Comparison of ENCODE assay signal across 41 mouse cellular contexts in genomic region chr15:98378209-98378608, GRCm38 (mm10). TPM values are rescaled to one million over a fixed set of nuclear protein-coding genes. Genes with fewer than 3 reads are reported as not detected.
"Had no signal": no experiment of that assay in that cellular context is flagged by ENCODE, and none has a peak within 500 bp of the region (broad histone marks: within the 10 kb centered on the region; RNA-seq: fewer than 3 reads in every experiment).

No protein-coding gene starts in this region.

- DNase-seq: gastrocnemius, postnatal 14 days; gastrocnemius, postnatal 36 days; heart, adult 2 months; heart, postnatal 10 days; kidney, adult 11 months; kidney, adult 2 months; kidney, adult 9 months; kidney, postnatal 14 days; kidney, postnatal 36 days; layer of hippocampus, adult 9-11 months; layer of hippocampus, postnatal 36 days; left cerebral cortex, postnatal 4 days had no signal

- H3K4me1 ChIP-seq: heart, embryonic 12.5 days; hindbrain, embryonic 13.5 days; hindbrain, embryonic 15.5 days; kidney, embryonic 15.5 days; limb, embryonic 13.5 days; limb, embryonic 15.5 days; liver, embryonic 12.5 days had no signal

- H3K9me3 ChIP-seq: heart, embryonic 12.5 days; hindbrain, embryonic 13.5 days; hindbrain, embryonic 15.5 days; kidney, embryonic 15.5 days; limb, embryonic 13.5 days; limb, embryonic 15.5 days; liver, embryonic 12.5 days had no signal

- H3K36me3 ChIP-seq: heart, embryonic 12.5 days; hindbrain, embryonic 13.5 days; hindbrain, embryonic 15.5 days; kidney, embryonic 15.5 days; limb, embryonic 13.5 days; limb, embryonic 15.5 days; liver, embryonic 12.5 days had no signal

- H3K27me3 ChIP-seq: heart, embryonic 12.5 days; hindbrain, embryonic 13.5 days; hindbrain, embryonic 15.5 days; kidney, embryonic 15.5 days; limb, embryonic 13.5 days; limb, embryonic 15.5 days; liver, embryonic 12.5 days had no signal

- H3K27ac ChIP-seq: heart, adult 2 months; hindbrain, embryonic 13.5 days; hindbrain, embryonic 15.5 days; hindbrain, postnatal 0 days; kidney, embryonic 15.5 days; kidney, postnatal 0 days; limb, embryonic 13.5 days; limb, embryonic 15.5 days; liver, embryonic 12.5 days; liver, embryonic 14.5 days had no signal

- H3K4me3 ChIP-seq: heart, adult 2 months; heart, embryonic 12.5 days; hindbrain, embryonic 13.5 days; hindbrain, embryonic 15.5 days; kidney, embryonic 15.5 days; limb, embryonic 13.5 days; limb, embryonic 15.5 days; liver, embryonic 12.5 days had no signal

RNA-seq across cellular contexts. Expression of gene Olfr283, which starts 2.5 kb away (rescaled TPM):
- total RNA-seq: gastrocnemius, adult 18-20 months; gastrocnemius, adult 8-10 months; gastrocnemius, postnatal 14 days; gastrocnemius, postnatal 36 days; heart, adult 2 months; heart, postnatal 10 days; heart, postnatal 25 days; hematopoietic stem cell, adult 5-6 weeks; hindbrain, postnatal 0 days; layer of hippocampus, adult 18-20 months; layer of hippocampus, adult 8-10 months; layer of hippocampus, postnatal 14 days; layer of hippocampus, postnatal 36 days; left cerebral cortex, adult 18-20 months; left cerebral cortex, adult 8-10 months; left cerebral cortex, postnatal 10 days; left cerebral cortex, postnatal 25 days; left cerebral cortex, postnatal 4 days; liver, adult 2 months had no signal
- polyA plus RNA-seq: gonadal fat pad, adult 2 months; heart, adult 2 months; heart, embryonic 12.5 days; heart, embryonic 14.5 days; heart, embryonic 16.5 days; hindbrain, embryonic 11.5 days; hindbrain, embryonic 13.5 days; hindbrain, embryonic 15.5 days; hindbrain, postnatal 0 days; intestine, embryonic 14.5 days; intestine, embryonic 16.5 days; kidney, adult 2 months; kidney, embryonic 15.5 days; kidney, postnatal 0 days; large intestine, adult 2 months; limb, embryonic 13.5 days; limb, embryonic 15.5 days; liver, adult 2 months; liver, embryonic 12.5 days; liver, embryonic 14.5 days had no signal

RNA-seq across cellular contexts. Expression of gene Olfr284, which starts 37.4 kb away (rescaled TPM):
- total RNA-seq: gastrocnemius, adult 18-20 months; gastrocnemius, adult 8-10 months; gastrocnemius, postnatal 14 days; gastrocnemius, postnatal 36 days; heart, adult 2 months; heart, postnatal 10 days; heart, postnatal 25 days; hematopoietic stem cell, adult 5-6 weeks; hindbrain, postnatal 0 days; layer of hippocampus, adult 18-20 months; layer of hippocampus, adult 8-10 months; layer of hippocampus, postnatal 14 days; layer of hippocampus, postnatal 36 days; left cerebral cortex, adult 18-20 months; left cerebral cortex, adult 8-10 months; left cerebral cortex, postnatal 10 days; left cerebral cortex, postnatal 25 days; left cerebral cortex, postnatal 4 days; liver, adult 2 months had no signal
- polyA plus RNA-seq: gonadal fat pad, adult 2 months; heart, adult 2 months; heart, embryonic 12.5 days; heart, embryonic 14.5 days; heart, embryonic 16.5 days; hindbrain, embryonic 11.5 days; hindbrain, embryonic 13.5 days; hindbrain, embryonic 15.5 days; hindbrain, postnatal 0 days; intestine, embryonic 14.5 days; intestine, embryonic 16.5 days; kidney, adult 2 months; kidney, embryonic 15.5 days; kidney, postnatal 0 days; large intestine, adult 2 months; limb, embryonic 13.5 days; limb, embryonic 15.5 days; liver, adult 2 months; liver, embryonic 12.5 days; liver, embryonic 14.5 days had no signal

RNA-seq across cellular contexts. Expression of gene Olfr282, which starts 52.8 kb away (rescaled TPM):
- total RNA-seq: gastrocnemius, adult 18-20 months; gastrocnemius, adult 8-10 months; gastrocnemius, postnatal 14 days; gastrocnemius, postnatal 36 days; heart, adult 2 months; heart, postnatal 10 days; heart, postnatal 25 days; hematopoietic stem cell, adult 5-6 weeks; hindbrain, postnatal 0 days; layer of hippocampus, adult 18-20 months; layer of hippocampus, adult 8-10 months; layer of hippocampus, postnatal 14 days; layer of hippocampus, postnatal 36 days; left cerebral cortex, adult 18-20 months; left cerebral cortex, adult 8-10 months; left cerebral cortex, postnatal 10 days; left cerebral cortex, postnatal 25 days; left cerebral cortex, postnatal 4 days; liver, adult 2 months had no signal
- polyA plus RNA-seq: gonadal fat pad, adult 2 months; heart, adult 2 months; heart, embryonic 12.5 days; heart, embryonic 14.5 days; heart, embryonic 16.5 days; hindbrain, embryonic 11.5 days; hindbrain, embryonic 13.5 days; hindbrain, embryonic 15.5 days; hindbrain, postnatal 0 days; intestine, embryonic 14.5 days; intestine, embryonic 16.5 days; kidney, adult 2 months; kidney, embryonic 15.5 days; kidney, postnatal 0 days; large intestine, adult 2 months; limb, embryonic 13.5 days; limb, embryonic 15.5 days; liver, adult 2 months; liver, embryonic 12.5 days; liver, embryonic 14.5 days had no signal
